Mouse (Mus musculus) urinary bladder, adult 18-20 months (tissue): Measurements from ENCODE around the gene Gm20837.
"Not testable (repeated sequence)": the region's sequence is repeated elsewhere in the genome, so short reads cannot be mapped to it uniquely, and the experiment has no call there.

Source experiments
- DNase-seq, 2 experiments: peaks; one replicate each; pipeline ENCODE4 v3.0.0; 2022; ENCODE audit warnings: low spot score in 2 of 2, mixed read lengths in 2 of 2

The Gm20837 gene

GRCm38 (mm10) chrY:90400948-90401347, at the start of gene Gm20837:
Gene Gm20837, plus strand, starts transcription at chrY:90401248.
- not testable (repeated sequence) for DNase-seq
